Comparison of ENCODE assay signal across 8 mouse cellular contexts in genomic region chr8:13160691-13161090, GRCm38 (mm10). TPM values are rescaled to one million over a fixed set of nuclear protein-coding genes. Genes with fewer than 3 reads are reported as not detected.
A peak's percentile ranks its signal among the peaks of the same experiment; 100 is the strongest.
DNase-seq lines count a peak whose midpoint lies in the region; ATAC-seq and TF ChIP-seq lines count a peak whose summit lies in the region.

No protein-coding gene starts in this region.

- no peaks in the 10 kb centered on the region for H3K27me3 ChIP-seq in kidney, postnatal 0 days (ENCODE audit: insufficient read depth, low read length)
- H3K27me3 ChIP-seq in embryonic facial prominence, embryonic 12.5 days = no peaks in the 10 kb centered on the region
- no peaks in the 10 kb centered on the region for H3K27me3 ChIP-seq in intestine, postnatal 0 days (replicated peaks; ENCODE audit: control insufficient read depth, insufficient read depth, low read length)

- H3K9me3 ChIP-seq in kidney, postnatal 0 days (replicated peaks; ENCODE audit: low read length) = no peaks in the 10 kb centered on the region
- H3K9me3 ChIP-seq in embryonic facial prominence, embryonic 12.5 days = no peaks in the 10 kb centered on the region
- H3K9me3 ChIP-seq in intestine, postnatal 0 days (ENCODE audit: control insufficient read depth) = no peaks in the 10 kb centered on the region

- H3K36me3 ChIP-seq in kidney, postnatal 0 days (ENCODE audit: insufficient read depth, low read length) = no peaks in the 10 kb centered on the region
- 0 out of 2 replicates have a peak, but pooled peaks cover 3% of the 10 kb centered on the region for H3K36me3 ChIP-seq in embryonic facial prominence, embryonic 12.5 days
- no peaks in the 10 kb centered on the region; the same call in 1 of the 2 replicates for H3K36me3 ChIP-seq in intestine, postnatal 0 days (ENCODE audit: control insufficient read depth, insufficient read depth)

- WGBS in kidney, postnatal 0 days = 82% methylated on average over 3 of the region's 3 CpGs
- 81% methylated on average over 3 of the region's 3 CpGs for WGBS in embryonic facial prominence, embryonic 12.5 days
- 55% methylated on average over 3 of the region's 3 CpGs for WGBS in intestine, postnatal 0 days

- H3K4me3 ChIP-seq in kidney, postnatal 0 days (replicated peaks; ENCODE audit: low read depth, low read length) = peak overlapping the region; percentile 98; the same call in 1 of the 2 replicates
- no peak overlapping the region for H3K4me3 ChIP-seq in embryonic facial prominence, embryonic 12.5 days
- peak overlapping the region; percentile 98 for H3K4me3 ChIP-seq in intestine, postnatal 0 days (ENCODE audit: low read depth, low read length)

- no peak for DNase-seq in kidney, postnatal 0 days (ENCODE audit: low spot score)
- DNase-seq in kidney, adult 8-10 months = no peak
- no peak for DNase-seq in layer of hippocampus, adult 8-10 months (ENCODE audit: low spot score in 2 of 2)
- DNase-seq in thymus, postnatal 0 days (ENCODE audit: low spot score) = no peak

- no peak for ATAC-seq in kidney, postnatal 0 days (replicated peaks; ENCODE audit: low FRiP score, low read depth)
- no peak for ATAC-seq in embryonic facial prominence, embryonic 12.5 days (ENCODE audit: insufficient number of reproducible peaks, insufficient read depth, low FRiP score, low TSS enrichment)
- ATAC-seq in intestine, postnatal 0 days = no peak
- peak; percentile 61 for ATAC-seq in monocyte, adult 5-6 weeks (replicated peaks; ENCODE audit: insufficient number of reproducible peaks, low FRiP score, low TSS enrichment, poor library complexity, severe bottlenecking)
- ATAC-seq in activated CD4-positive, CD25-positive, alpha-beta regulatory T cell, adult 4 months = no peak

- no peak overlapping the region for H3K27ac ChIP-seq in kidney, postnatal 0 days
- no peak overlapping the region for H3K27ac ChIP-seq in embryonic facial prominence, embryonic 12.5 days
- H3K27ac ChIP-seq in intestine, postnatal 0 days (ENCODE audit: low read depth, low read length) = peak overlapping the region; percentile 63

- no peak for TF ChIP-seq CTCF in kidney, postnatal 0 days (IDR thresholded peaks at IDR 0.05; ENCODE audit: low read depth)
- no peak for TF ChIP-seq CTCF in intestine, postnatal 0 days (IDR thresholded peaks at IDR 0.05; ENCODE audit: low read depth)

- peaks cover 5% of the 10 kb centered on the region for H3K4me1 ChIP-seq in kidney, postnatal 0 days (replicated peaks; ENCODE audit: insufficient read depth, low read length)
- H3K4me1 ChIP-seq in embryonic facial prominence, embryonic 12.5 days = peaks cover 10% of the 10 kb centered on the region
- no peaks in the 10 kb centered on the region for H3K4me1 ChIP-seq in intestine, postnatal 0 days (replicated peaks; ENCODE audit: control insufficient read depth, insufficient read depth, low read length)

- H3K9ac ChIP-seq in kidney, postnatal 0 days (ENCODE audit: low read depth, low read length) = no peak overlapping the region
- no peak overlapping the region for H3K9ac ChIP-seq in embryonic facial prominence, embryonic 12.5 days
- H3K9ac ChIP-seq in intestine, postnatal 0 days (ENCODE audit: low read depth, low read length) = peak overlapping the region; percentile 100; the same call in 1 of the 2 replicates

- peak overlapping the region; percentile 95; the same call in 1 of the 2 replicates for H3K4me2 ChIP-seq in kidney, postnatal 0 days (ENCODE audit: low read length)
- peak overlapping the region; percentile 81; the same call in 1 of the 2 replicates for H3K4me2 ChIP-seq in embryonic facial prominence, embryonic 12.5 days (replicated peaks)
- peak overlapping the region; percentile 89 for H3K4me2 ChIP-seq in intestine, postnatal 0 days (replicated peaks; ENCODE audit: low read depth)

RNA-seq across cellular contexts. Expression of gene Lamp1, which starts 1.7 kb away (rescaled TPM):
- polyA plus RNA-seq in kidney, postnatal 0 days (2015; fragmentation: Nextera tagmentation; extraction: Ambion mirVana) = 447 and 473 TPM in 2 replicates
- 236 and 247 TPM in 2 replicates for polyA plus RNA-seq in embryonic facial prominence, embryonic 12.5 days (2016; fragmentation: Nextera tagmentation; extraction: Ambion mirVana)
- polyA plus RNA-seq in intestine, postnatal 0 days (2015; fragmentation: Nextera tagmentation; extraction: Ambion mirVana) = 847 and 854 TPM in 2 replicates
- total RNA-seq in monocyte, adult 5-6 weeks (2017) = 344 to 634 TPM (median 510 TPM) in 3 replicates
- polyA plus RNA-seq in activated CD4-positive, CD25-positive, alpha-beta regulatory T cell, adult 4 months (2017; shearing (Covaris generic)) = 10 to 100 TPM; 17.9 to 18.1 TPM
- 100 to 1,000 TPM; 261 to 360 (median 306) TPM for total RNA-seq in layer of hippocampus, adult 8-10 months (2022)
- polyA plus RNA-seq in thymus, postnatal 0 days (2015; fragmentation: Nextera tagmentation; extraction: Ambion mirVana) = 211 and 215 TPM in 2 replicates

RNA-seq across cellular contexts. Expression of gene Grtp1, which starts 39.7 kb away (rescaled TPM):
- polyA plus RNA-seq in kidney, postnatal 0 days (2015; fragmentation: Nextera tagmentation; extraction: Ambion mirVana) = 25.6 and 26.8 TPM in 2 replicates
- 13.1 and 15.0 TPM in 2 replicates for polyA plus RNA-seq in embryonic facial prominence, embryonic 12.5 days (2016; fragmentation: Nextera tagmentation; extraction: Ambion mirVana)
- 110 and 113 TPM in 2 replicates for polyA plus RNA-seq in intestine, postnatal 0 days (2015; fragmentation: Nextera tagmentation; extraction: Ambion mirVana)
- 0.57 to 0.85 TPM in 2 of 3 replicates, not detected in the other for total RNA-seq in monocyte, adult 5-6 weeks (2017)
- polyA plus RNA-seq in activated CD4-positive, CD25-positive, alpha-beta regulatory T cell, adult 4 months (2017; shearing (Covaris generic)) = 1 to 10 TPM in 1 of 2 experiments, under 1 TPM in 1; 0.89 to 1.1 TPM
- 1 to 10 TPM; 3.9 to 6.7 (median 5.5) TPM for total RNA-seq in layer of hippocampus, adult 8-10 months (2022)
- 1.1 and 1.5 TPM in 2 replicates for polyA plus RNA-seq in thymus, postnatal 0 days (2015; fragmentation: Nextera tagmentation; extraction: Ambion mirVana)

RNA-seq across cellular contexts. Expression of gene Cul4a, which starts 55.3 kb away (rescaled TPM):
- 80.4 and 85.0 TPM in 2 replicates for polyA plus RNA-seq in kidney, postnatal 0 days (2015; fragmentation: Nextera tagmentation; extraction: Ambion mirVana)
- polyA plus RNA-seq in embryonic facial prominence, embryonic 12.5 days (2016; fragmentation: Nextera tagmentation; extraction: Ambion mirVana) = 108 and 109 TPM in 2 replicates
- polyA plus RNA-seq in intestine, postnatal 0 days (2015; fragmentation: Nextera tagmentation; extraction: Ambion mirVana) = 44.9 and 49.7 TPM in 2 replicates
- total RNA-seq in monocyte, adult 5-6 weeks (2017) = 46.1 to 54.5 TPM (median 48.9 TPM) in 3 replicates
- polyA plus RNA-seq in activated CD4-positive, CD25-positive, alpha-beta regulatory T cell, adult 4 months (2017; shearing (Covaris generic)) = 10 to 100 TPM; 10.9 to 16.6 TPM
- 10 to 100 TPM; 53.7 to 60.8 (median 57.4) TPM for total RNA-seq in layer of hippocampus, adult 8-10 months (2022)
- 42.3 and 42.5 TPM in 2 replicates for polyA plus RNA-seq in thymus, postnatal 0 days (2015; fragmentation: Nextera tagmentation; extraction: Ambion mirVana)

RNA-seq across cellular contexts. Expression of gene Pcid2, which starts 55.4 kb away (rescaled TPM):
- 26.4 and 27.9 TPM in 2 replicates for polyA plus RNA-seq in kidney, postnatal 0 days (2015; fragmentation: Nextera tagmentation; extraction: Ambion mirVana)
- polyA plus RNA-seq in embryonic facial prominence, embryonic 12.5 days (2016; fragmentation: Nextera tagmentation; extraction: Ambion mirVana) = 52.9 and 53.2 TPM in 2 replicates
- polyA plus RNA-seq in intestine, postnatal 0 days (2015; fragmentation: Nextera tagmentation; extraction: Ambion mirVana) = 9.6 TPM in 2 replicates
- total RNA-seq in monocyte, adult 5-6 weeks (2017) = 20.6 to 37.0 TPM (median 28.1 TPM) in 3 replicates
- 10 to 100 TPM; 32.3 to 36.5 TPM for polyA plus RNA-seq in activated CD4-positive, CD25-positive, alpha-beta regulatory T cell, adult 4 months (2017; shearing (Covaris generic))
- 10 to 100 TPM; 25.6 to 35.2 (median 27.4) TPM for total RNA-seq in layer of hippocampus, adult 8-10 months (2022)
- 35.8 and 36.7 TPM in 2 replicates for polyA plus RNA-seq in thymus, postnatal 0 days (2015; fragmentation: Nextera tagmentation; extraction: Ambion mirVana)

Comparison
In these comparisons a context has a peak if more than half of its experiments do, and no peak if none do; other contexts are left out.
1. RNA of gene Lamp1, which starts 1.7 kb away (polyA plus RNA-seq): 847 to 854 TPM in intestine, postnatal 0 days, 447 to 473 TPM in kidney, postnatal 0 days, 236 to 247 TPM in embryonic facial prominence, embryonic 12.5 days and 211 to 215 TPM in thymus, postnatal 0 days; 17.9 to 18.1 TPM in activated CD4-positive, CD25-positive, alpha-beta regulatory T cell, adult 4 months; every median in the first group is over 10 times any median in the second.
2. Peak in every context shown above with its lines, with median percentiles within 50 percentile points of each other: H3K4me2 ChIP-seq.